Mouse (Mus musculus) induced T-regulatory cell, adult 2 months (primary cell): ENCODE measurements around the gene Chst5.

Experiments
- DNase-seq: peaks from one replicate; pipeline ENCODE4 v3.0.0-alpha.2; 2012; ENCODE audit warnings: low read depth

Gene Chst5

DNA sequence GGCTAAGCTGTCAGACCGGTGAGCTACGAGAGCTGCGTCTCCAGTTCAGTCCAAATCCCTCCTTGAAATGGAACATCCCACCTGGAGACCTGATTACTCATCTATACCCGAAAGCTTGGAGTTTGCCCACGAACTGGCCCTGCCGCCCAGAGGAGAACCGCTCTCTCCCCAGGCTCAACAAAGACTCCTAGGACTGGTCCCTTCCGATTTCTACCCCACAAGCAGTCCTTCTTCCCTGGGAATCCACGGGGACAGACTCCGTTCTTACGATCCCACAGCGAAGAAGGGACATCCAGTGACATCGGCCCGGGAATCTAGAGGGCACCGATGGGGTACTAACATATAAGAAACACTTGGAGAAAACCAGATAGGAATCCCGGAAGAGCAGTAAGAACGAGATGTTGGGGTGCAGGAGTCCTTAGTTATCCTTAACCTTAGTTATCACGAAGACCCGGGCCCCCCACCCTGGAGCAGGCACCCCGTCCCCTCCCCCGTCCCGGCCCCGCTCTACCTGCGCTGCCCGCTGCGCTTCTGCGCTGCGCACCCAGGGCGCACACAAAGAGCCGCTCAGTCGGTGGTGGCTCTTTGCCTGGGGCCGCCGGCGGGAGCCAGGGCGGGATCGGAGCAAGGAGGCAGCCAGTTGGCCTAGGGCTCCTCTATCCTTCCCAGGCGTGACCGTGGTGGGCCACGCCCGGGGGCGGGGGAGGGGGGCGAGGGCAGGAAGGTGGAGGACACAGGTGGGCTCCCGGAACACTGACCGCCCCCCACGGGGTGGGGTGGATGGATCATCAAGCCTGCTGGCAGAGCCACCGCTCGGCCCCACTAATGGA, at the start of gene Chst5:
Chst5 (minus strand) TSS at position 827 of the 830 bp plus-strand sequence.
- no peak for DNase-seq

DNA sequence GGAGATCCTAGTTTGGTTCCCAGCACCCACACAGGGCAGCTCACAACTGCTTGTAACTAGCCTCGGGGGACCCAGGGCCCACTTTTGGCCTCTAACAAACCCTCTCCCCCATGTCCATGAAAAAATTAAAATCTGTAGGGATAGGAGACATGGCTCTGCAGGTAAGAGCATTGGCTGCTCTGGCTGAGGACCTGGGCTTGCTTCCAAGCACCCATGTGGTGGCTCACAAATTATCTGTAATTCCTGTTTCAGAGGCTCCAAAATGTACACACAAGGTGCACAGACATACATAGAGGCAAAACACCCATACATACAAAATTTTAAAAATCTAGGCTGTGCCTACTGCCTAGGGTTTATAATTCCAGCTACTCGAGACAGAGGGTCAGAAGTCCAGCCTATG, 47.0 kb upstream of the Chst5 start:
- DNase-seq, result no peak

DNA sequence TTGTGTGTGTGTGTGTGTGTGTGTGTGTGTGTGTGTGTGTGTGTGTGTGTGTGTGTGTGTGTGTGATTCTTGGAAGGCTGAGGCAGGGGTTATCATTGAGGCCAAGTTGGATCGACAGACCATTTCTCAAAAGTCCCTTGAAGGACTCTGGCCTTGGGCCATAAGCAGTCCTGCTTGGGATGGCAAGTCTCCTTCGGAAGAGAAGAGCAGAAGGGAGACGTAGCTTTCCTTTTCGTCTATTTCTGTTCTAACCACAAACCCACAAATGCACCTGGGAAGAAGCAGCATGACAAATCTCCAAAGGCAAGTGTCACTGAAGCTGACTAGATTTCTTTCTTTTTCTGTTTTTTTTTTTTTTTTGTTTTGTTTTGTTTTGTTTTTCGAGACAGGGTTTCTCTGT, 45.6 kb upstream of the Chst5 start:
- DNase-seq, result peak; percentile 27

DNA sequence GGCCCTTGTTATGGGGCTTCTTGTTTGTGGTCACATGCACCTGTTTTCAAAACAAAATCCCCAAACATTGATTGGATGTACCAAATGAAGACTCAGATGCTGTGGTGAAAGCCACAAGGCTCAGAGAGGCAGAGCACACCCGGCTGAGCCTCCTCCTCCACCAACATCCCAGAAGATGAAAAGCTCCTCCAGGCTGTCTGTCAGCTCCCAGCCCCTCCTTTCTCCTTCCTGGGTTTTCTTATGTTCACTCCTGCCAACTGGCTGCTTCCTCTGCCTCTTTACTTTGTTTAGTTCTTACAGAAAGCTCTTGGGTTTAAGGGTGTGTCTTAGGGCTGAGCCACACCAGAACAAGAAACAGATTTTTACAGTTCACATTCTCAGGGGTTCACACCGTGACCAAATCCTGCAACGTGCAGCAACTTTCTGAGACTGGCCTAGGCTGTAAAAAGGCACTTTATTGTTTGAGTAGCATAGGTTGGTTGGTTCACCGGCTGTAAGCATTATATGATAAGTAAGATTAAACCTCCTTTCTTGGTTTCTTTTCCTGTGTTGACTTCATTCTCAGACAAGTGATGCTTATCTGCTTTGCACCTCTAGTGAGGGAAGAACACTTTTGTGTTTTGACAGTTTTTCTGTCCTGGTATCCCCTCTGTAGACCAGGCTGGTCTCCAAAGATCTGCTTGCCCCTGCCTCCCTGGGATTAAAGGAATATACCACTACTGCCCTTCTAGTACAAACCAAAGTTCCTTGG, 44.8 kb upstream of the Chst5 start:
- DNase-seq, result peak; percentile 44

DNA sequence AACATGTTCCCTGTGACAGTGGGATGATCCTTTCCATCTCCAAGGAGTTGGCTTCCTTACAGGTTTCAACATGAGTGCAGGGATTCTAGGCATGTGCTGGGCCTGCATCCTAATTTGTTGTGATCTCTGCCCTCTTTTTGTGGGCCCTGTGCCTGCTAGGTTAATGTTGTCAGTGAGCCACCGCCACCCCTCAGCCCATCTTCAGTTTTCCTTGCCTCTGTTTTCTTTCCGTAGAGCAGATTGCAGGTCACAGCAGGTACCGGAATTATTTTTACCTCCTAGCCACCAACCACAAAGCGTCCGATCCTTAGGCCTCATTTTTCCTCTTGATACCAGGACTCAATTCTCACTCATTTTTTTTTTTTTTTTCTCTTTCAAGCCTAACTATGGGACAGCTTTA, 41.7 kb upstream of the Chst5 start:
- DNase-seq, result no peak

DNA sequence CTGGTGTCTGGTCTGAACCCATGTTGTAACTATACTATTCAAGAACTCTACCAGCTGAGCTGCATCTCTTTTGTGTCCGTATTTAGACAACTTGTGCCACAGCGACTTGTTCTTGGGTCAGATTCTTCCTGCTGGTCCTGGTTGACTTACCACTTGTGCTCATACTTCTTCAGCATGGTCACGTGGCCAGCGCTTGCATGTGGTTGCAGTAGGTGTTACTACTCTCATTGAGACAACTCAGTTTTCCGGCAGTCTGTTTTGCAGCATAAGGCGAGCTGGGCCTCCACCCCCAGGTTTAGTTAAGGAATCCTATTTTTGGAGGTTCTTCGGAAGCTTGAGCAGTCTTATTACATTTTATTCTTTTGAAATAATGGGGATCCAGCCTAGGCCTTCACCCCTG, 41.1 kb upstream of the Chst5 start:
- no peak for DNase-seq

DNA sequence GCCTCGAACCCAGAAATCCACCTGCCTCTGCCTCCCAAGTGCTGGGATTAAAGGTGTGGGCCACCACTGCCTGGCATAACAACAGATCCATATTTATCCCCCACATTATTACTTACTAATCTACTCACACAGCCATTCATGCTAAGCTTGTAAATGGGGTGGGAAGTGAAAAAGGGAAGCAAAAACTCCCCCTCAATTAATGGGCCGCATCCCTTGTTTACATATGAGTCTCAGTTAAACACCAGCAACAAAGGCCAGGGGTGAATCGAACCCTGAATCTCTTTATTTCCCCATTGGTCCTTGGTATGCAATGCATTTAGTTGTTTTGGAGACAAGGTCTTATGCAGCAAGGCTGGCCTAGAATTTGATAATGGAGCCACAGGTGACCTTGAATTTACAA, 40.6 kb upstream of the Chst5 start:
- no peak for DNase-seq

DNA sequence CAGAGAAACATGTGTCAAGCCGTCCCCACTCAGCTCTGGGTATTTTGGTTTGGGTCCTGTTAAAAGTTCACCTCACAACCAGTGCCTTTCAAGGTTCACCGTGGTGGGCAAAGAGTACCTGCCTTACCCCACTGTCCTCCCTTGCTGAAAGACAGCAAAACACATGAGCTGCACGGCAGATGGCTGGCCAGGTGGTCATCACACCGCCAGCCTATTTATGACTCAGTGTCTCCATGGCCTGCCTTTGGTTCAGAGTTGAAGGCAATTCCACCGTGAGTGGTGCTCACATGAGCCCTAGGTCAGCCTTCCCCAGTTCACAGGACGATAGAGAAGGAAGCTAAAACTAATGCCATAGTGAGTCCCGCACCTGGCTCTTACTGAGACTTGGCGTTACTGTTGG, 37.7 kb upstream of the Chst5 start:
- DNase-seq, result no peak

DNA sequence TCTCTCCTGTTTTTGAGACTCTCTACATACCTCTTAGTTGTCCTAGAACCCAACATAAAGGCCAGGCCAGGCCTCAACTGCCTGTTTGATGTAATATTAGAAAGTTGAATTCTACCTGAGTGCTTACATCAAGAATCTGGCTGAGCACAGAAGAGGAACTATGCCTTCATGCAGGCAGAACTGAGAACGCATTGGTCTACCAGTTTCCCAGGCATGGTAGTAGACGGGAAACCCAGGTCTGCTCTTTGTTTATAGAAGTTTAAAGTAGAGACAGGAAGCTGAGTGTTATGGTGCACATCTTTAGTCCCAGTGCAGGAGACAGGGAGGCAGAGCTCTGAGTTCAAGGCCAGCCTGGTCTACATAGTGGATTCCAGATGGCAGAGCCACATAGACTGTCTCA, 36.9 kb upstream of the Chst5 start:
- no peak for DNase-seq

DNA sequence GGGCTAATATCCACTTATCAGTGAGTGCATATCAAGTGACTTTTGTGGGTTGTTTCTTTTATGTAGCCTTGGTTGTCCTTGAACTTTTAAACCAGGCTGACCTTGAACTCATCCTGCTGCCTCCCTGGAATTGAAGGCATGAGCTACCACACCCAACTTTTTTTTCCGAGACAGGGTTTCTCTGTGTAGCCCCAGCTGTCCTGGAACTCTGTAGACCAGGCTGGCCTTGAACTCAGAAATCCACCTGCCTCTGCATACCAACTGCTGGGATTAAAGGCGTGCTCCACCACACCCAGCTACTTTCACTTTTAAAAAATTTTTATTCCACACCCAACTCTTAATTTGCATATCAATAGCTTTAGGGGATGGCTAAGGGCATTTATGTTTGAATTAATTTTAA, 33.3 kb upstream of the Chst5 start:
- no peak for DNase-seq

DNA sequence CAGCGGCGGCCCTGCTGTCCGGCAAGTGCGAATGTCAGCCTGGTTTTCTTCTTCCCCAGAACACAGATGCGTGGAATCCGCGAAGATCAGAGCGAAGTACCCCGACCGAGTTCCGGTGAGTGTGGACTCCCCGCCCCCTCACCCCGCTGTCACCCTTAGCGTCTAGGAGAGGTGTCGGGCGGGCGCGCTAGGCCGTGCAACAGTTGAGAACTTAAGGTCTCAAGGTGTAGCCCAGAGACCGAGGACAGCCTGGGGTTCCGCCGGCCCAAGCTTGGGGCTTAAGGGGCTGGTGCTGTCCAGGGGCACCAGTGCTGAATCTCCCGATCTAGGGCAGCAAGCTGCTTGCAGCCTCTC, 30.8 kb upstream of the Chst5 start:
- peak; percentile 76 for DNase-seq

DNA sequence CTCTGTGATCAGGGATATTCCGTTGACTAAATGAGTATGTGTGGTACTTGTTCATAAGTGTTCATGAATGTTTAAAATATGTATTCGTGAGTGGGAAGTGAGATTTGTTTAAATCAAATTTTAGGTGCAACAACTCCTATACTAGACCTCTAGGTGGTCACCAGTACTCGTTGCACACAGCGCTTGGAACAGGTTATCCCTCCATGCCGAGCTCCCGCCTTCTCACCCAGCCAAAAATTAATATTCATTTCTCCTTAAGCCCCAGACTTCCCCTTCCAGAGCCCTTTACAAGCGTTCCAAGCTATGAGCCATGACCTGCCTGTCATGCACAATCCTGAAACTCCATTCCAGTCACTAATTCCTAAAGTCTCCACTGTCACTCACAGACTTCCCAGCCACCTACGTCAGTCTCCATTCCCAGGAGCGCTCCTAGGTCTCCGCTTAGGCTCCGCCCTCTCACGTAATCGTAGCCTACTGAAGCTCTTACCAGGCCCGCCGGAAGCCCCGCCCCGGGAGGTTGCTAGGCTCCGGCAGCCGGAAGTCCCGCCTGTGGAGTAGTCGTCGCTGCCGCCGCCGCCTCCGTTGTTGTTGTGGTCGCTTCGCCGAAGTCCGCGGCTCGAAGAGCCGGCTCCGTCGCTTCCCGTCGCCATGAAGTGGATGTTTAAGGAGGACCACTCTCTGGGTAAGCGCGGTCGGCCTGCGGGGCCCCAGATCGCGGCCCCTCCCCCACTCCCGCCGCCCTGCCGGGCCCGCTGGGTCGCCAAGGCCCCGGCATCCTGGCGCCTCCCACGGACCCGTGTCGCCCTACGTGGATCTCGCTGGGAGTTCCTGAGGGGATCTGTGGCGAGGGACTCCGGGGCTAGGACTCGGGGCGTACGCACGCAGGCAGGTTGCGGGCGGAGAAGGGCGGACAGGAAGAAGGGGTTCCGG, 30.2 kb upstream of the Chst5 start, which contains the start of gene Gabarapl2:
Gabarapl2 (plus strand) TSS at position 533 of the 930 bp plus-strand sequence.
- DNase-seq, result peak; percentile 97

DNA sequence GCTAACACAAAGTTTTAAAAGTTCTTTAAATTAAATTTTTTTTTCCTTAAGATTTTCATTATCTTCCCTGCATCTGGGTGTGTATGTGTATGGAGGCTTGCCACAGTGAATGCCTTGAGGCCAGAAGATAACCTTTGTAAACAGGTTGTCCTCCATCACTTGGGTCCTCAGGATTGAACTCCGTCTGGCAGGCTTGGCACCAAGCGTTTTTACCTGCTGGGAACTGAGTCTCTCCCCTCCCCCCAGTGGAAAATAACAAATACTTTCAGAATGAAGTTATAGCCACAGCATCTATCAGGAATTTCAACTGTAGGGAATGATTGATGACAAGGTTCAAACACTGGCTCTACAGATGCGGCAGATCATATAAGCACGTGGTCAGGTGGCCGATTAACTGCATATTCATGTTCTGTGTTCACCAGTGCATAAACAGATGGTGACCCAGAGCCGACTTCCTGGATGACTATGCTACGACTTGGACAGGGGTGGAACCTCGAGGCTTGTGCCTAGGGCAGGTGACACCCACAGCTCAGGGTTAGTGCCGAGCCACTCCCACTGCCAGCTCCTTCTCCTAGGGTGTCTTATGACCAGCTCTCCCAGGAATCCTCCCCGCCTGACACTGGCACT, 29.4 kb upstream of the Chst5 start:
- no peak for DNase-seq

DNA sequence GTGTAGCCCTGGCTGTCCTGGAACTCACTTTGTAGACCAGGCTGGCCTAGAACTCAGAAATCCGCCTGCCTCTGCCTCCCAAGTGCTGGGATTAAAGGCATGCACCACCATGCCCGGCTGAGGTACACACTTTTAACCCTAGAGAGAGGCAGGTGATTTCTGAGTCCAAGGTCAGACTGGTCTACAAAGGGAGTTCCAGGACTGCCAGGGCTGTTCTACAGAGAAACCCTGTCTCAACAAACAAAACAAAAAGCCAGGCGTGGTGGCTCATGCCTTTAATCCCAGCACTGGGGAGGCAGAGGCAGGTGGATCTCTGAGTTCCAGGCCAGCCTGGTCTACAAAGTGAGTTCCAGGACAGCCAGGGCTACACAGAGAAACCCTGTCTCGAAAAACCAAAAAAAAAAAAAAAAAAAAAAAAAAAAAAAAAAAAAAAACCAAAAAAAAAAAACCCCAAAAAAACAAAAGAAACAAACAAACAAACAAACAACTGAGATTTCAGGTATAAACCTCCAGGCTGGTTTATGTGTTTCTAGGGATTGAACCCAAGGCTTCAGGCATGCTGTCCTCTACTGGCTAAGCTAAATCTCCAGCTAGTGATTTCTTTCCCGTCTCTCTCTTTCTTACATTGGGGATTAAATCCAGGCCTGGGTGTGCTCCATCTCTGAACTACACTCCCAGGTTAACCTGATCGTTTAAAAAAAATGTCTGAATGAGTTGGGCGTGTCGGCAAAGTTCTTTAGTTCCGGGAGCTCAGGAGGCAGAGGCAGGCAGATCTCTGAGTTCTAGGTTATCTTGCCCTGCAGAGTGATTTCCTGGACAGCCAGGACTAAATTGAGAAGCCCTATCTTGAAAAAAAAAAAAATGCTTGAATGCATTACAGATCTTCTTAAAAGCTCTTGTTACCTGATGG, 28.1 kb upstream of the Chst5 start:
- DNase-seq, result peak; percentile 19

DNA sequence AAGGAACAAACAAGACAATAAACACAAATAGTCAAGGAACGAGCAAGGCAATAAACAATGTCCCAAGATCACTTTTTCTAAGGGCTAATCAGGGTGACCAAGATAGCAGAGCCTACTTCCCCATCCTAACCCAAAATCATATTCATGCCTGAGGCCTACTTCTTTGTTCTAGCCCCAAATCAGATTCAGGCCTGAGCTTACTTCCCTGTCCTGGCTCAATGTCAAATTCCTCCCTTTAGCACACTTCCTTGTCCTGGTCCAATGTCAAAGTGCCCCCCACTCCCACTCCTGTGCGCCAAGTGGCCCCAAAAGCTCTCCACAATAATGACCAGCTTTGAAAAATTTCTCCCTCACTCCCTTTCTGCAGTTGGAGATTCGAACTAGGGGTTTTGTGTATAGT, 26.9 kb upstream of the Chst5 start:
- DNase-seq, result no peak

DNA sequence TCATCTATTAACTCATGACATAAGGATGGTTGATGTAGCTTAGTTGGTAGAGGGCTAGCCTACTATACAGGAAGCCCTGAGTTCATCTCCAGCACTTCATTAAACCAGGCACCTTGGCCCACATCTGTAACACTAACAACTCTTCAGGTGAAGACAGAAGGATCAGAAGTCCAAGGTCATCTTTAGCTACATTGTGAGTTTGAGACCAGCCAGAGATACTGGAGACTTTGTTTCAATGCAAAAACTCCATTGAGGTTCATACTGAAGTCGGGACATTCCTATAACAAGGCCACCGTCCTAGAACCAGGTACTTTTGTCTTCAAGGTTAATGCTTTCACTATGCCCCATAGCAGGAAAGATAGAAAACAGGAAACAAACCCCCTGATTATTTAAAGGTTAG, 24.0 kb upstream of the Chst5 start:
- no peak for DNase-seq

DNA sequence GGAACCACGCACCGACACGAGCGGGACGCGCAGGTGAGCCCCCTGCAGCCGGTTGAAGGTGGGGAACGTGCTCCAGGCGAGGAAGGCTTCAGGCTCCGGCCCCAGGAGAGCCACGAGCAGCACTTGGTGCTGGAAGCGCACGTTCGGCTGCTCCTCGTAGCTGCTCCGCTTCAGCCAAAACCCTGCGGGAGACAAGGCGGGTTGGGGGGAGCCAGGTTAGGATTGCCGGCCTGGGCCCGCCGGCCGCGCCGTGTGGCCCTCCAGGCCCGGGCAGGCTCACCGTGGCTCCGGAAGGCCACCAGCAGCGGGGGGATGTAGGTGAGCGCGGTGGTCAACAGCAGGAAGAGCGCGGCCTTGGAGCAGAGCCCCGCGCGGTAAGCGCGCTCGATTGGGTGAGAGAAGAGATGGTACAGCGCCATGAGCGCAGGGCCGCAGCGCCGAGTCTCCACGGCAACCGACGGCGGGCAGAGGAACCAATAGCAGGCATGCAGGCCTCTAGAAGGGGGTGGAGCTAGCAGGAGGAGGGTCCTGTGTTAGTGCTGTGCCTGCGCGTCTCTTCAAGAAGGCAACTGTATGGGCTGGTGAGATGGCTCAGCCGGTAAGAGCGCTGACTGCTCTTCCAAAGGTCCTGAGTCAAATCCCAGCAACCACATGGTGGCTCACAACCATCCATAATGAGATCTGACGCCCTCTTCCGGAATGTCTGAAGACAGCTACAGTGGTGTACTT, 23.3 kb upstream of the Chst5 start, which contains the start of gene Tmem231:
Tmem231 (minus strand) TSS at position 534 of the 729 bp plus-strand sequence.
- peak; percentile 93 for DNase-seq

DNA sequence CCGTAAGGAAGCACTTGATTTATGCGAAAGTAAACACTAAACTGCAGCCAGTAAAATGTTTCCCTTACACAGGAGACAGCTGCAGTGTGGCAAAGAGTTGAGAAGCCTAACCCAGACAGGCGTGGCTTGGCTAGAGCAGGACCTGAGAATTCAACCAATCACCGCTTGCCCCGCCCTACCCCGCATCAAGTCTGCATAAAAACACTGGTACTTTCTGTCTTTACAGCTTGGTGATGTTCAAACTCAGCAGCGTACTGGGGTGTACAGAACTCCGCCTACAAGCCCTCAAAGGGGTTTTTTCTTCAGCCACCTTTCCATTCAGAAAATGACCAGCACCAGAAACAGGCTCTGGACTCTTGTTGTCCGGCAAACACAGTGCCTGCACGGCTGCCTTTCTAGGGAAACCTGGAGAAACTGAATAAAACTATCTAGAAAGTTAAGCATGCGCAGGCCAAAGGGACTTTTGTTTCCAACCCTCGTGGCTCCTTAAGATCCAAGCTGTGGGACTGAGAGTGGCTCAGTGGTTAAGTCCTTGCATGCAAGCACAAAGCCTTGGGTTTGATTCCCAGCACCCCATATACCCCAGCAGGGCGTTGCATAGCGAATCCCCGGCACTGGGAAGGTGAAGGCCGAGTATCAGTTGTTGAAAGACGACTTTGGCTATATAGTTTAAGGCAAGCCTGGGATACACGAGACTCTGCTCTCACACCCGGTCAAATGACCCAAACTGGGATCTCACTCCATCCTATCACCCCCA, 22.5 kb upstream of the Chst5 start:
- peak; percentile 62 for DNase-seq

DNA sequence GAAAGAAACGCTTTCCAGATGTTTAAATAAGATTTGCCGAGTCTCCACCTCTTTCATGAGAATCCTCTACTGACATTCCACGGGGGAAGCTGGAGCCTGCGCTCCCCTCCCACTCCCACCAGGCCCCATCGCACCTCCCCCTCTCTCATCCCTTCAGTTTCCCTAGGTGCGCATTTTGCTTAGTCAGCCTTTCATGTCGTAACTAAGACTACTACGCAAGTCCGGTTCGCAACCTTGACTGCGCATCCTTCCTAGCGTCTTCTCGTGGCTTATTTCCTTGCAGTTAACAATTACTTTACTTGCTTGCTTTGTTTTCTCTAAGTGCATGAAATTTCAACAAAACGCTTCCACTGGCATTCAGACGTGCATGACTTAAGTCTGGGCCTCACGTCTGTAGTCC, 21.5 kb upstream of the Chst5 start:
- no peak for DNase-seq
